Mouse (Mus musculus): ENCODE measurements around the gene Pnmal2.

The Pnmal2 gene

DNA sequence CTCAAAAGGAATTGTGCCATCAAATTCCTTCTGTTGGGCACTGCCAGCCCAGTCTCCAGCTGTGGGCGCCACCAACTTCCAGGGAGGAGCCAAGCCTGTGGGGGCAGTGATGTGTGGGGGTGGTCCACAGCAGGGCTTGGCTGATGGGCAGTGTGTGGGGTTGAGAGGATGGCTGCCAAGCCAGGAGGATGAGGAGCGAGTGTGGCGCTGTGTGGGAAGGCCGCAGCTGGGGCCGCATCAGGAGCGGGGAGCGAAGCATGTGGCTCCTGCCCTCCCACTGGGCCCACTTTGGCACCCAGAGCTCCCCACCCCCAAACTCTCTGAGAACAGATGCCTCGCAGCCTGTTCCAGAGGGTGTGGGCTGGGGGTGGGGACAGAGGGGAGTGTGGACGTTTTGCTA, 26.5 kb upstream of the Pnmal2 start:
- DNase-seq = peak; percentile 77

DNA sequence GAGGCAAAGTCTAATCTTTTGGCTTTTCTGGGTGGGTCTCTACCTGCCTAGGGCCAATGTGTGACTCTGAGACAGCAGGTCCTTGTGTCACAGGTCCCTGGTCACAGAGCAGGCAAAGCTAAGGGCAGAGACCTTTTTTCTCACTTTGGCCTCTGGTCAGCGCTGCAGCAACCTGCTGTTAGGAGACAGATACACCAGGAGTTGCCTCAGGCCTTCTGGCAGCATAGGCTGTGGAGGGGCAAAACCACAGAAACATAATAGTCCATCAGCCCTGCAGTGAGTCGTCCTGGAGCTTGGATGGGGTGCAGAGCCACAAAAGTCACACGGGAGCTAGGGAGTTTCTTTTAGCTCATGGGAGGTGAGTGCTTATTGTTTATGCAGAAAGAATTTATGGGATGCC, 25.8 kb upstream of the Pnmal2 start:
- DNase-seq = no peak

- DNase-seq = no peak
Measured at GRCm38 (mm10) chr7:16919395-16920149, 24.9 kb upstream of the Pnmal2 start.

DNA sequence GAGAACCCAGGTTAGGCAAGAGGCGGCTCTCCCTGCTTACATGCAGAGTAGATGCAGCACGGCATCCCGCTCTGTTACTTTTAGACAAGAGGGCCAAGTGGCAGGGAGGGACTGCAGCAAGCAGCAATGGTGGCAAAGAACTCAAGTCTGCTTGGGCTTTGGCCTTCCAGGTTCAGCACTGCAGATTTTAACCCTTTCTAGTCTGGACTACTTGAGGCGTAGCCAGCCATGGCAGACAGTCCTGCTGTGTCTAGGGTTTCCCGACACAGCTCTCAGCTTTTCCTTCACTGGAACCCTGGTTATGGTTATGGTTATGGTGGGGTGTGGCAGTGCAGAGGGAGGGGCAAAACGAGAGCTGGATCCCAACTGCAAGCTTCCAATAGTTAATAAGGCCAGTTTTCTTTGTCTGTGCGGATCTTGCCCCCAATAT, 24.3 kb upstream of the Pnmal2 start:
- no peak for DNase-seq

- DNase-seq = peak; percentile 61
Measured at GRCm38 (mm10) chr7:16920818-16921791, 23.4 kb upstream of the Pnmal2 start.

DNA sequence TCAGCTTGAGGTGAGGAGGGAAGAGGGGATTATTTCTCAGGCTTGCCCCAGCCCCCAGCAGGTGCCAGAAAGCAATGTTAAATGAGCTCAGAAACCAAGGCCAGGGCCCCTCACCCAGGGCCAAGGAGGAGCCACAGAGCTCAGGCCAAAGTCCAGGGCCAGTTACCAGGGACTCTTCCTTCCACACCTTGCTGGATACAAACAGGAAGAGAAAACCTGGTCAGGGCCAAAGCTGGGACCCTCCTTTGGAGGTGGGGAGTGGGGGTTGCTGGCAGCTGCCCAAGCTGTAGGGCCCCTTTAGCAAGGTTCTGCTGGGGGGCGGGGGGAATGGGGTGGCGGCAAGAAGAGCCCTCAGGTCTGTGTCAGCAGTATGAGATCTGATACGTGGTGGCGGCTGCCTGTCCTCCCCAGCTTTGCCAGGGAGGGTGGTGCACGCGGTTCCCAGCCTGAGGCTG, 22.6 kb upstream of the Pnmal2 start:
- no peak for DNase-seq

DNA sequence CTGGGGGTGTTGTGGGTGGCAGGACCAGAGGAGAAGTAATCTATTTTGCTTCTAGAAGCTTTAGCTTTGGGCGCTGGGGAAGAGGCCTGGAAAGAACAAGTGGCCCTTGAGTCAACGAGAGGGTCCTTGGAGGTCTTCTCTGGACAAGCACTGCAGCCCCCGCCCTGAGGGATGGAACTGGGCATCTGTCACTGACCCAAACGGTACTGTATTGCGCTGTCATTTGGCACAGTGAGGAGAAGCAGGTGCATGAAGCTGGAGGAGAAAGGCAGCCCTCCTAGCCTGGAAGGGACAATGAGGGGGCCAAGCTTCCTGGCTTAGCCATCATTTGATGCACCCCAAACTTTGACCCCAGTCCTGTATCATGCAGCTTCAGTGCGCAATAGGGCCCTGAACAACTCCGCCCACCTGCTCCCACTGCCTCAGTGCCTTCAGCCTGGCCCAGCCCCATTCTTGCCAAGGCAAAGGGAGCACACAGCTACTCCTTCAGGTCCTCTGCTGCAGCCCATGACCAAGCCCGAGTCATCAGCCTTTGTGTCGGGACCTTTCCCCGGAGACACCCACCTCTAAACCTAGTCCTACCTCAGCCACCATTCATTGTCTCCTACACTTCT, 22.0 kb upstream of the Pnmal2 start:
- DNase-seq = peak; percentile 53

DNA sequence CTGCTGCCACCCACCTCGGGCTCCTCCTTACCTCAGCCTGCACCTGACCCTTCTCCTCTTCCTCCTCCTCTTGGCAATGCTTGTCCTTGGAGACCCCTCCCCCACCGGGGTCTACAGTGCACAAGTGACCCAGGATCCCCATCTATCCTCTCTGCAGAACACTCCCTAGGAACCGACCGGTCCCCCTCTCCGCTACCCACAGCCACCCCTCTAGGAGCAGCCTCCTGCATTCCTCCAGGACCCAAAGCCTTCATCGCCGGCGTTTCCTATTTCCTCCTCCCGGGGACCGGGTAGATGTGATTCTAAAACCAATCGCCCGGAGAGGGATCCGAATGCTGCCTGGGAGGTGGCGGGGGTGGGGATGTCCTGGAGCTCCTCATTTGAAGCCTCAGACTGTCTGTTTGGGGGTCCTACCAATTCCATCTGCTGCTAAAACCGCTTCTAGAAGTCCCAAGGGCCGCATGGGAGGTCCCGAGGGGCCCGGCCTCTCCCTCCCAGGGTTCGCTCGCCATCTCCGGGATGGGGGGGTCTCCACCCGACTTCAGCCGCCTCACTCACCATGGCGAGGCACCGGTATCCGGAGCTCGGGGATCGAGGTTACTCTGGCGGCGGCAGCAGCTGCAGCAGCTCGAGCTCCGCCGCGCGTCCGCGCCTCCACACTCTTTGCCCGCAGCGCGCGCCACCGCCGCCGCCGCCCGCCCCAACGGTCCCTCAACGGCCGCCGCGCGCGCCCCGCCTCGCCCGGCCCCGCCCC, 21.0 kb upstream of the Pnmal2 start:
- peak; percentile 47 for DNase-seq

DNA sequence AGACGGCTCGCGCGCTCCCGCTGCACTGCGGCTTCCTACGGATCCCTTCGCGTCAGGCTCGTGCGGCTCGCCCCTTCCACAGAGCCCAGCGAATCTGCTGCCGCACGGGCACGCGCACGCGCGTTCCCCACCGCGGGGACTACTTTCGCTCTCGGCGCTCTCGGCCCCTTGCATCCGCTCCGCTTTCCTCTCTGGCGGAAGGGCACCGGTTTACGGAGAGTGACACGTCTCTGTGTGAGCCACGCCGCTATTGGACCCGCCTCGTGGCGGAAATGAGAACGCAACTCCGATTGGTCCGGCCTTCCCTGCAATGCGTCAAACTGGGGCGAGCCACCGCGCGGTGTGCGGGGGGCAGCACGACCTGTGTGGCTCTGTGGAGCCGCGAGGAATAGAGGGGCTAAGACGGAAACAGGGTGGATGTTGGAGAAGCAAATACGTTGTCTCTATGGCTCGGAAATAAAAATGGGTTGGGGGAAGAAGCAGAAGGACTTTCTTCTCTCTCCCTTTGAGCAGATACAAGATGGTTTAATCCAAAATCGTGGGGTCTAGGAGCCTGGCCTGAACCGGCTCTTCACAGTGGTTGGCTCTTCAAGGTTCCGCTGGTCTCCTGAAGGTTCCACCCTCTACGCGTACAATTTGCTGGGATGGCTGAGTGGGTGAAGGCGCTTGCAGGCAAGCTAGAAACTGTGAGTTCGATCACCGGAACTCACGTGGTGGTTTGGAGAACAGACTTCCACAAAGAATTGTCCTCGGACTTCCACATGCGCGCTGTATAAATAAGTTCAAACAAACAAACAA, 20.2 kb upstream of the Pnmal2 start, which contains the start of gene Calm3:
TSS of gene Calm3 (minus strand) at position 78 of the 798 bp plus-strand sequence.
- peak; percentile 100 for DNase-seq

- DNase-seq = no peak
Measured at GRCm38 (mm10) chr7:16928341-16928740, 16.1 kb upstream of the Pnmal2 start.

GRCm38 (mm10) chr7:16930850-16931249, 13.6 kb upstream of the Pnmal2 start:
- DNase-seq = no peak

DNA sequence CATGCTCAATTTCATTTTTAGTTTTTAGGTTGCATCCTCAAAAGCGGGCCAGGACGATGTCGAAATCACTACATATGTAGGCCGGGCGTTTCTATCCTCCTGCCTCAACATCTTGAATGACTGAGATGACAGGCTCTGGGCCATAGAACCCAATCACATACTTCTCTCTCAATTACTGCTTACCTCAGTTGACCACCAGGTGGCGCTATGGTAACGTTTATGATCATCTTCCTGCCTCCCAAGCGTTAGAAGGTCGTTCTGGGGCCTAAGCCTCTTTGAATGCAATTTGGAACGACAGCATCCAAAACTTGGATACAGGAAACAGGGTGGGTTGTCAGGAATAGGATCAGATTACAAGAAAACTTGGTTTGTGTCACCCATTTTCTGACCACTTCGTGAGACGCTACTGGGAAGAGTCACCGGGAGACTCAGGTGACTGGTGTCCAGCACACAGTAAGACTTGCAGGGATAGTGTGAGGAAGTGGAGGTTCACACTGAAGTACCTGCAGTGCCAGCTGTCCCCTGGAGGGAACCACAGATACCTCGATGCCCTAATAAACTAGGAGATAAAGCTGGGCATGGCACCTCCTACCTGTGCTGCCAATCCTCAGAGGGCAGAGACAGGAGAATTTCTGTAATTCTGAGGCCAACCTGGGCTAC, 12.4 kb upstream of the Pnmal2 start:
- peak; percentile 79 for DNase-seq

- no peak for DNase-seq
Measured at GRCm38 (mm10) chr7:16932704-16933577, 11.5 kb upstream of the Pnmal2 start.

DNA sequence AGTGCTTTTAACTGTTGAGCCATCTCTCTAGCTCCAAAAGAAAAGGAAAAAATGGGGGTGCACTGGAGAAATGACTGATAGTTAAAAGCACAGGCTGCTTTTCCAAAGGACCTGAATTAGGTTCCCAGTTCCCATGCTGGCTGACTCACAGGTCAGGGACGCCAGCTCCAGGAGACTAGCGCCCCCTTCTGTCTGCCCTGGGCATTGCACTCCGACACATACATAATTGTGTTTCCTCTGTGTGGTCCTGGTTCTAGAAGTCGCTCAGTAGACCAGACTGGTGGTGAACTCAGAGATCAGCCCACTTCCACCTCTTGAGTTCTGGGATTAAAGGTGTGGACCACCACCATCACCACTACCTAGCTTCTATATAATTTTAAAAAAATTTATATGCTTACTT, 7.2 kb upstream of the Pnmal2 start:
- DNase-seq = no peak

DNA sequence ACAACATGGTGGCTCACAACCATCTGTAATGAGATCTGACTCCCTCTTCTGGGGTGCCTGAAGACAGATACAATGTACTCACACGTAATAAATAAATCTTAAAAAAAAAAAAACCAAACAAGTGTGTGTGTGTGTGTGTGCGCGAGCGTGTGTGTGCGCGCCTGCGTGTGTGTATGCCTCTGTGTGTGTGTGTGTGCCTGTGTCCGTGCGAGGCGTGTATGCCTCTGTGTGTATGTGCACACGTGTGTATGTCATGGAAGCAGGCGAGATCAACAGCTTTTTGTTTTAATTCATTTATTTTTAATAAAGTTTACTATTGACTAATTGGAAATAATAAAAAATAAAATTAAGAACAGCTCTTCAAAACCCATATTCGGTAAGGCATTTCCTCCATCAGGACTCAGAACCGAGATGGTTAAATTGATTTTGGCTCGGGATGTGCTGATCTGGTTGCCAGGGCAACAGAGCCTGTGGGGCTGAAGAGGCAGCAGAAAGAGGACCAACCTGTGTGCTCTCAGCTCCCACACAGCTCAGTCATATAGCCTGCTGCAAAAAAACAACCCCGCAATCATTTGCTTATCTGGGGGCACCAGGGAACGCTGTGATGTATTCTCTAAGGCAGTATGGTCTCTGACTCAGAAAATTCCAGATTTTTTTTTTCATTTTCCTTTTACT, 6.2 kb upstream of the Pnmal2 start:
- DNase-seq = peak; percentile 67

DNA sequence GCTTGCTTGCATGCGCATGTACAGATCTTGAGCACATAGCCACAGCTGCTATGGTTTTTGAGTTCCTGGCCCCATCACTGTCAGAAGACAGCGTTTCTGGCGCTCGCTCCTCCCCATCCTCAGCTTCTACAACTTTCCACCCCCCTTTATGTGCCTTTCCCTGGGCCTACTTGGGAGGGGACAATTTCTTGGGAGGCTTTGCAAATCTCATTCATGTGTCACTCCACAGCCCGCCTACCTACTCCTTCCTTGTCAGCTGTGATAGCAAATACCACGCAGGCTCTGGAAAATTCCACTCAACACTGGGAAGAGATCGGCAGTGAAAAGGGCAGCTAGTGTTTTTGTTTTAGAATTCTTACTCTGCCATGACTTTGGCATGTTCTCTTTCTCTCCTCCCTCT, 4.2 kb upstream of the Pnmal2 start:
- DNase-seq = peak; percentile 62

DNA sequence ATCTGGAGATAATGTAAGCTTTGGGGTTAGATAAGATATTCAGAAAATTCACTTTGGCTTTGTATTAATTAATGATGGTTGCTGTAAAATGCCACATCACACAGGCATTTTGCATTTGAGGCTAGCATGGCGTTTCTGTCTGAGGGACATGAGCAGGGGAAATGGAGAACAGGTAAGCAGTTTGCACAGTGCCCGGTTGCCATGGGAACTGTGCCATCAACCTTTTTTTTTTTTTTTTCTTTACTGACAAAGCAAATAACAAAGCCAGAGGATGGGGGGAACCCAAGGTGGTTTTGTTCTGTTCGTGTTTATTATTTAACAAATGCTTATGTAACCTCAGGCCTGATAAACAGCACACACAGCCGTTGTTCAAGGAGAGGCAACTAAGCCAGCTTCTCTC, 1.6 kb upstream of the Pnmal2 start:
- no peak for DNase-seq

GRCm38 (mm10) chr7:16944808-16945315, 380 bp downstream of the Pnmal2 start:
- DNase-seq = peak; percentile 23

DNA sequence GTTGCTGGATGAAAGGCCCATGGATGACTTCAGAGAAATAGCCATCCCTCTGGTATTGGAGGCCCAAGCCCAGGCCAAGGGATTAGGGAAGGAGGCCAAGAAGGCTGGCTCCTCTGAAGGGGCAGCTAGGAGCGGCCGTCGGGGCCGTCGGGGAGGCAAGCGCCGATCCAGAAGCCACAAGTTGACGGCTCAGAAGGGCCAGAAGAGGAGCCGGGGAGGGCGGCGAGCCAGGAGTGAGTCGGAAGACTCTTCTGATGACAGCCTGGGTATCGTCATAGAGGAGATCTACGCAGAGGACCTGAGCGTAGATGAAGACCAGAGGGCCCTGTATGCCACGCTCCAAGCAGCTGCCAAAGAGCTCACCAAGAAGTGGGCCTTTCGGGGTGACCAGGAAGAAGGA, 937 bp downstream of the Pnmal2 start:
- peak; percentile 44 for DNase-seq

Measured in right cerebral cortex, postnatal 25 days (tissue).